Mouse (Mus musculus) limb, embryonic 12.5 days (tissue): ENCODE measurements around the gene Tdg. TPM values are rescaled to one million over a fixed set of nuclear protein-coding genes. Genes with fewer than 3 reads are reported as not detected.
"Not testable (repeated sequence)": the region's sequence is repeated elsewhere in the genome, so short reads cannot be mapped to it uniquely, and the experiment has no call there.

ENCODE experiments used
- ATAC-seq: fragments of 200-750 bp; cut with Nextera tagmentation; 2 replicates; pipeline ENCODE4 v1.8.0; 2017; ENCODE audit warnings: low read depth, moderate TSS enrichment; ENCODE audit not compliant: insufficient number of reproducible peaks, insufficient read depth, low FRiP score, low TSS enrichment
- H3K27ac ChIP-seq: fragments of 300-500 bp; sonication (generic); 2 replicates; pipeline ENCODE4 v1.5.1; 2016; ENCODE audit warnings: mild to moderate bottlenecking, moderate library complexity
- H3K27me3 ChIP-seq: fragments of 300-500 bp; sonication (generic); 2 replicates; pipeline ENCODE4 v1.6.1; 2016; ENCODE audit warnings: mild to moderate bottlenecking, moderate library complexity
- H3K36me3 ChIP-seq: fragments of 300-500 bp; sonication (generic); 2 replicates; pipeline ENCODE4 v1.6.1; 2016; ENCODE audit warnings: mild to moderate bottlenecking, moderate library complexity
- H3K4me1 ChIP-seq: fragments of 300-500 bp; sonication (generic); replicated peaks from 2 replicates; pipeline ENCODE4 v1.6.1; 2016
- H3K4me2 ChIP-seq: fragments of 300-500 bp; sonication (generic); 2 replicates; pipeline ENCODE4 v1.6.1; 2016; ENCODE audit warnings: mild to moderate bottlenecking, moderate library complexity
- H3K4me3 ChIP-seq: fragments of 300-500 bp; sonication (generic); replicated peaks from 2 replicates; pipeline ENCODE4 v1.5.1; 2016; ENCODE audit warnings: mild to moderate bottlenecking
- H3K9ac ChIP-seq: fragments of 300-500 bp; sonication (generic); replicated peaks from 2 replicates; pipeline ENCODE4 v1.6.1; 2016; ENCODE audit warnings: mild to moderate bottlenecking, moderate library complexity
- H3K9me3 ChIP-seq: fragments of 300-500 bp; sonication (generic); 2 replicates; pipeline ENCODE4 v1.6.1; 2016; ENCODE audit warnings: mild to moderate bottlenecking, moderate library complexity
- WGBS: fragments of 180-500 bp; shearing (Covaris S2); methylation state at CpG from one replicate; pipeline ENCODE4 v1.1.7; 2016; 5-methylcytosine and 5-hydroxymethylcytosine counted together
- polyA plus RNA-seq: library from polyadenylated mRNA; unstranded; fragments of >200 nt; fragmentation: Nextera tagmentation; extraction: Ambion mirVana; gene quantifications from 2 replicates; pipeline ENCODE4 v1.2.1, GENCODE M21; 2016

The Tdg gene
- 207 and 209 TPM in 2 replicates for polyA plus RNA-seq

- H3K27me3 ChIP-seq, H3K9me3 ChIP-seq: not testable (repeated sequence)
- Histone ChIP-seq H3K9ac (peak within 1 kb of the TSS; percentile 86), H3K4me3 (peak within 1 kb of the TSS; percentile 73), H3K4me2 (peak within 1 kb of the TSS; percentile 82), H3K4me1 (peaks cover 14% of the 10 kb centered on the region), H3K27ac (peak within 1 kb of the TSS; percentile 92), H3K36me3 (peaks cover 35% of the 10 kb centered on the region)
- peak; percentile 94 for ATAC-seq
- WGBS: under 1% methylated on average over 76 of the region's 78 CpGs
Measured at GRCm38 (mm10) chr10:82629586-82630255, at the start of gene Tdg. TSS of gene Tdg (plus strand) at chr10:82629828.

DNA sequence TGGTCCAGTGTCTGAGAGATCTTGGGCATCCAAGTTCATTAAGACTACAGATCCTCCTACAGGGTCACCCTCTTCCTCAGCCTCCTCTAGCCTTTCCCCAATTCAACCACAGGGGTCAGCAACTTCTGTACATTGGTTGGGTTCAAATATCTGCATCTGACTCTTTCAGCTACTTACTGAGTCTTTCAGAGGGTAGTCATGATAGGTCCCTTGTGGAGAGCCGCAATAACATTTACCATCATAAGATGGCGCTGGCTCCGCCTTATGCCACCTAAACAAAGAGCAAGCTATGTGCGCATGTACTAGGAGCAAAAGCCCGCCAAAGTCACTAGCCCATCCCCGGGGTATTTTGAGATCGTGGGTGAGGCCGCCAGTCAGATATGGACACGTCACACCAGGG lies 40.0 kb upstream of the Tdg start:
- 78% methylated on average over 9 of the region's 9 CpGs for WGBS
- H3K36me3 ChIP-seq, H3K4me3 ChIP-seq, H3K4me2 ChIP-seq, ATAC-seq, H3K9ac ChIP-seq, H3K27ac ChIP-seq, H3K4me1 ChIP-seq, H3K9me3 ChIP-seq, H3K27me3 ChIP-seq: not testable (repeated sequence)

DNA sequence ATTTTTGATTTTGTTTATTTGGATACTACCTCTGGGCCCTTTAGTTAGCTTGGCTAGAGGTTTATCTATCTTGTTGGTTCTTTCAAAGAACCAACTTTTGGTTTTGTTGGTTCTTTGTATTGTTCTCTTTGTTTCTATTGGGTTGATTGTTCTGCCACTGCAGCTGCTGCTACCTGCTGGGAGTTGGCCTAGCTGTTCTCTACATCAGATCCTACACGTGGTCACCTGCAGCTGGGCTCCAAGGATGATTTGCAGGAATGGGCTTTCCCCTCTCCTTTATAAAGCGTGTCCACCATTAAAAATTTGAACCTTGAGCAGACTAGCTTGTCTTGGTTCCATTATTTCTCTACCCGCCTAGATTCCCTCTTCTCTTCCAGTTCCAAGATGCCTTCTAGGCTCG lies 35.2 kb upstream of the Tdg start:
- H3K4me1 ChIP-seq, H3K9ac ChIP-seq, H3K4me2 ChIP-seq, H3K27ac ChIP-seq, H3K36me3 ChIP-seq, H3K27me3 ChIP-seq, ATAC-seq, H3K4me3 ChIP-seq, H3K9me3 ChIP-seq: not testable (repeated sequence)
- WGBS: 75% methylated on average over 4 of the region's 4 CpGs

DNA sequence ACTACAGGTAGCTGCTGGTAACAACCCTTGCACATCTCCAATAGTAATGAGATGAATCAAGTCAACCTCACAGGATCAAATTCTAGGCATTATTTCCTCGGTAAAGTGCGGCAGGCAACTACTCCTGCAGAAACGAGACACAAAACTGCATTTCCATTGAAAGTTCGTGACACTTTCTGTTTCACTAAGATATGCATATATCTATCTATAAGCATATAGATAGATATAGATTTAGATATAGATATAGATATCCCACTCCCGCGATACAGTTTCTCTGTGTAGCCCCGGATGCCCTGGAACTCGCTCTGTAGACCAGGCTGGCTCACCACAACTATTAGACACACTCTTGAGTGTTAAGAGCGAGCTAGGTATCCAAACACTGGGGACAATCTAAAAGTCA lies 7.4 kb upstream of the Tdg start:
- peaks cover 7% of the 10 kb centered on the region; the same call in 1 of the 2 replicates for H3K36me3 ChIP-seq
- H3K9me3 ChIP-seq: no peaks in the 10 kb centered on the region
- H3K27me3 ChIP-seq: no peaks in the 10 kb centered on the region
- peak overlapping the region; percentile 68 for H3K4me3 ChIP-seq
- H3K9ac ChIP-seq: peak overlapping the region; percentile 72
- ATAC-seq: no peak
- peaks cover 5% of the 10 kb centered on the region; the same call in 1 of the 2 replicates for H3K4me1 ChIP-seq
- H3K4me2 ChIP-seq: peak overlapping the region; percentile 62
- H3K27ac ChIP-seq: no peak overlapping the region
- WGBS: 33% methylated on average over 9 of the region's 9 CpGs

- H3K27me3 ChIP-seq: no peaks in the 10 kb centered on the region
- ATAC-seq: peak; percentile 77
- peaks cover 5% of the 10 kb centered on the region; the same call in 1 of the 2 replicates for H3K4me1 ChIP-seq
- H3K4me2 ChIP-seq: peak within 1 kb of the TSS; percentile 62
- H3K36me3 ChIP-seq: peaks cover 6% of the 10 kb centered on the region; the same call in 1 of the 2 replicates
- H3K4me3 ChIP-seq: peak within 1 kb of the TSS; percentile 68
- H3K9me3 ChIP-seq: no peaks in the 10 kb centered on the region
- WGBS: under 1% methylated on average over 59 of the region's 61 CpGs
- peak within 1 kb of the TSS; percentile 72 for H3K9ac ChIP-seq
- H3K27ac ChIP-seq: peak within 1 kb of the TSS; percentile 81
Measured at GRCm38 (mm10) chr10:82622671-82623552, 6.7 kb upstream of the Tdg start, which contains the start of gene 1190007I07Rik. TSS of gene 1190007I07Rik (minus strand) at chr10:82623228.

DNA sequence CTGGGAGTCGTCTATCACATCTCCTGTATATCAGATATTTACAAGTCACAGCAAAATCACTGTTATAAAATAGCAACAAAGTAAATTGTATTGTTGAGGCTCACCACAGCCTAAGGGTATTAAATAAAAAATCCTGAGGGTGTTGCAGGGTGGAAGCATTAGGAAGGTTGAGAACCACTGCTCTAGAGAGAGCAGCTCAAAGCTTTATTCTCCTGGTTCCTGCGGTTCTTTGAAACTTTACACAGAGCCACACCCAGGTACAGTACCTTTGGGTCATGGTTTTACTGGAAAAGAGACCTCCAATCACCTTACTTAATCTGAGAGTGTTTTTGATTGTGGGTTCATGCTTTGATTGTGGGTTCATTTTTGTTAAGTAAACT lies 6.1 kb upstream of the Tdg start:
- Histone ChIP-seq H3K9ac (peak overlapping the region; percentile 72), H3K4me3 (peak overlapping the region; percentile 68), H3K27ac (peak overlapping the region; percentile 81), H3K4me2 (peak overlapping the region; percentile 62)
- 0% methylated on average over 2 of the region's 2 CpGs for WGBS
- H3K27me3 ChIP-seq, H3K36me3 ChIP-seq, H3K4me1 ChIP-seq, H3K9me3 ChIP-seq: not testable (repeated sequence)
- peak; percentile 43 for ATAC-seq

DNA sequence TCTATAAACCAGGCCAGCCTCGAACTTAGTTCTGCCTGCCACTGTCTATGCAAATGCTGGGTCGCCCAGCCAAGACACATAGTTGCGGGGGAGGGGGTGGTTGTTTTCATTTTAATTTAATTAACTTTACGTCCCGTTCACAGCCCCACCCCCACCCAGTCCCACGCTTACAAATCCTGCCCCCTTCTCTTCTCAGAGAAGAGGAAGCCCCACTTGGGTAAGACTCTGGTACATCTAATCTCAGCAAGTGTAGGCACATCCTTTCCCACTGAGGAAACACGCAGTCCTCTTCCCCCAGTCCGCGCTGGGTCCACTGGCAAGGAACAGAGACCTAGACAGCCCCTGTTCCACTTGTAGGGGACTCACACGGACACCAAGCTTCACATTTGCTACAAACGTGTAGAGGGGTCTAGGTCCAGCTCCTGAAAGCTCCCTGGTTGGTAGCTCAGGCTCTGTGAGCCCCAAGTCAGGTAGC lies 480 bp upstream of the Tdg start:
- ATAC-seq: peak; percentile 72
- H3K27ac ChIP-seq: peak overlapping the region; percentile 92
- WGBS: 6% methylated on average over 11 of the region's 11 CpGs
- peak overlapping the region; percentile 76 for H3K9ac ChIP-seq
- H3K27me3 ChIP-seq: no peaks in the 10 kb centered on the region
- peak overlapping the region; percentile 82 for H3K4me2 ChIP-seq
- peaks cover 30% of the 10 kb centered on the region for H3K36me3 ChIP-seq
- H3K4me1 ChIP-seq: peaks cover 14% of the 10 kb centered on the region
- H3K9me3 ChIP-seq: no peaks in the 10 kb centered on the region
- H3K4me3 ChIP-seq: peak overlapping the region; percentile 73

- Histone ChIP-seq H3K4me1 (peaks cover 14% of the 10 kb centered on the region), H3K36me3 (peaks cover 42% of the 10 kb centered on the region), H3K27ac (peak overlapping the region; percentile 92), H3K9me3 (no peaks in the 10 kb centered on the region), H3K4me2 (peak overlapping the region; percentile 82), H3K27me3 (no peaks in the 10 kb centered on the region), H3K9ac (peak overlapping the region; percentile 86), H3K4me3 (peak overlapping the region; percentile 73)
- WGBS: 14% methylated on average over 7 of the region's 7 CpGs
- ATAC-seq: no peak
Measured at GRCm38 (mm10) chr10:82630497-82630896, 869 bp downstream of the Tdg start.

DNA sequence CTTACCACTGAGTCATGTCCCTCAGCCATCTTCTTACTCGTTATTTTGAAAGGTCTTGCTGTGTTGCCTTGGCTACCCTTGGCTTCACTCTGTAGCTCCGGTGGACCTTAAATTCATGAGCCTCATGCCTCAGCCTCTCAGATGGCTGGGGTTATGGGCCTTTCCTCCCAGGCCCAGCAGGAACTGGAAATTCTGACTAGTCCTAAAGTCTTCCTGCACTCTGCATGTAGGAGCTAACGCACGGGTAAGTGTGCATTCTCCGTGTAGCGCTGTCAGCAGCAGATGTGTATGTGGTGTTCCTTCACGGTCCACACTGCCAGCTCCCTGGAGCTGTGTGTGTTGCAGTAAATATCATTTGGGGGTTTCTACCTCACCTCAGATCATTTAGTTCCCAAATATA lies 1.5 kb downstream of the Tdg start:
- H3K4me3 ChIP-seq: peak overlapping the region; percentile 73; the same call in 1 of the 2 replicates
- 84% methylated on average over 7 of the region's 7 CpGs for WGBS
- H3K9me3 ChIP-seq: no peaks in the 10 kb centered on the region
- H3K27me3 ChIP-seq: no peaks in the 10 kb centered on the region
- H3K36me3 ChIP-seq: peaks cover 49% of the 10 kb centered on the region
- H3K4me1 ChIP-seq: peaks cover 14% of the 10 kb centered on the region
- 0 out of 2 replicates have a peak overlapping the region, but pooled peaks have one; percentile 34 for H3K9ac ChIP-seq
- ATAC-seq: no peak
- H3K27ac ChIP-seq: no peak overlapping the region
- H3K4me2 ChIP-seq: peak overlapping the region; percentile 82

- Histone ChIP-seq H3K36me3 (peaks cover 64% of the 10 kb centered on the region), H3K27me3 (no peaks in the 10 kb centered on the region), H3K9me3 (no peaks in the 10 kb centered on the region), H3K9ac (no peak overlapping the region), H3K27ac (no peak overlapping the region), H3K4me1 (peaks cover 14% of the 10 kb centered on the region), H3K4me3 (no peak overlapping the region), H3K4me2 (no peak overlapping the region)
- 96% methylated on average over 12 of the region's 12 CpGs for WGBS
- ATAC-seq: no peak
Measured at GRCm38 (mm10) chr10:82632496-82633280, 3.1 kb downstream of the Tdg start.
